Mouse (Mus musculus) frontal cortex, postnatal 25 days (tissue): Measurements from ENCODE around the gene Car1.
"Not testable (repeated sequence)": the region's sequence is repeated elsewhere in the genome, so short reads cannot be mapped to it uniquely, and the experiment has no call there.

ENCODE experiments used
- DNase-seq, 2 experiments: peaks; one replicate each; pipeline ENCODE4 v3.0.0; 2022; ENCODE audit warnings: low spot score in 2 of 2

Car1 gene

GRCm38 (mm10) chr3:14808211-14808610 lies at the start of gene Car1:
Car1 (minus strand) TSS chr3:14808368.
- DNase-seq: no peak

GRCm38 (mm10) chr3:14857874-14858273 lies 49.7 kb upstream of the Car1 start:
- no peak for DNase-seq

- no peak for DNase-seq
These were observed 46.3 kb upstream of the Car1 start for GRCm38 (mm10) chr3:14854446-14854845.

- no peak for DNase-seq
These were observed 45.8 kb upstream of the Car1 start for GRCm38 (mm10) chr3:14853966-14854365.

- no peak for DNase-seq
These were observed 40.6 kb upstream of the Car1 start for GRCm38 (mm10) chr3:14848587-14849254.

- DNase-seq: no peak
These were observed 31.4 kb upstream of the Car1 start for GRCm38 (mm10) chr3:14839466-14840118.

GRCm38 (mm10) chr3:14838936-14839335 lies 30.8 kb upstream of the Car1 start:
- no peak for DNase-seq

GRCm38 (mm10) chr3:14832766-14833165 lies 24.6 kb upstream of the Car1 start:
- DNase-seq: no peak

- no peak for DNase-seq
These were observed 23.2 kb upstream of the Car1 start for GRCm38 (mm10) chr3:14831219-14831835.

- DNase-seq: no peak
These were observed 20.7 kb upstream of the Car1 start for GRCm38 (mm10) chr3:14828896-14829295.

- no peak for DNase-seq
These were observed 11.8 kb upstream of the Car1 start for GRCm38 (mm10) chr3:14819844-14820504.

GRCm38 (mm10) chr3:14815396-14815795 lies 7.2 kb upstream of the Car1 start:
- not testable (repeated sequence) for DNase-seq

GRCm38 (mm10) chr3:14806702-14807101 lies 1.5 kb downstream of the Car1 start:
- no peak for DNase-seq

GRCm38 (mm10) chr3:14805962-14806361 lies 2.2 kb downstream of the Car1 start:
- DNase-seq: no peak

- DNase-seq: no peak
These were observed 3.3 kb downstream of the Car1 start for GRCm38 (mm10) chr3:14804906-14805305.

- no peak for DNase-seq
These were observed 11.1 kb downstream of the Car1 start for GRCm38 (mm10) chr3:14797069-14797468.

- DNase-seq: no peak
These were observed 12.7 kb downstream of the Car1 start for GRCm38 (mm10) chr3:14795292-14796020.

- DNase-seq: no peak
These were observed 16.1 kb downstream of the Car1 start for GRCm38 (mm10) chr3:14792032-14792431.

GRCm38 (mm10) chr3:14787607-14788006 lies 20.6 kb downstream of the Car1 start:
- no peak for DNase-seq

- no peak for DNase-seq
These were observed 21.0 kb downstream of the Car1 start for GRCm38 (mm10) chr3:14787136-14787535.

- no peak for DNase-seq
These were observed 21.6 kb downstream of the Car1 start for GRCm38 (mm10) chr3:14786551-14787079.

GRCm38 (mm10) chr3:14785353-14785752 lies 22.8 kb downstream of the Car1 start:
- no peak for DNase-seq
